Mouse (Mus musculus): ENCODE data around the gene Pon2.
"Not testable (repeated sequence)": the region's sequence is repeated elsewhere in the genome, so short reads cannot be mapped to it uniquely, and the experiment has no call there.

DNA sequence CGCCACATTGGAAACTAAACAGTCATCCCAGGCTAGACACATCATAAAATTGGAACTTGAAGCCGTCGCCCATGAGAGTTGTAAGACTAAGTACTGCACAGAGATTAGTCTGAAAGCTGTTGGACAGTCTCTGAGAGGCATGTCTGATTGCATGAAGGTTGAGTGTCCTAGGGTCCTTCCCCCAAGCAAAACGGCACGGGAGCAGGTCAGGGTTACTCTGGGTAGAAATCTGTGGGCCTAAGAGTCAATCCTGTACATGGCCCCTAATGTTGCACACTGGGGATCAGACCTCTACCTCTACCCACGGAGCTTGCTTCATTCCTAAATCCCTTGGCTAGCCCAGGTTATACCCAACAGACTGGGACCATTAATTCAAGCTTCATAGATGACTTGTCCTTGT, 25.8 kb upstream of the Pon2 start:
- not testable (repeated sequence) for TF ChIP-seq CTCF (conservative IDR thresholded peaks at IDR 0.05; ENCODE audit: low read length); NANOG (IDR thresholded peaks at IDR 0.05; ENCODE audit: borderline replicate concordance, low read length); POU5F1 (IDR thresholded peaks at IDR 0.05; ENCODE audit: borderline replicate concordance, low read length)

All from E14TG2a.4 (cell line).